Mouse (Mus musculus): Measurements from ENCODE around the gene Mrpl4. TPM values are rescaled to one million over a fixed set of nuclear protein-coding genes. Genes with fewer than 3 reads are reported as not detected.
"Not testable (repeated sequence)": the region's sequence is repeated elsewhere in the genome, so short reads cannot be mapped to it uniquely, and the experiment has no call there.

Mrpl4 gene
- polyA plus RNA-seq, 2 experiments = 36.7 to 61.3 TPM

DNA sequence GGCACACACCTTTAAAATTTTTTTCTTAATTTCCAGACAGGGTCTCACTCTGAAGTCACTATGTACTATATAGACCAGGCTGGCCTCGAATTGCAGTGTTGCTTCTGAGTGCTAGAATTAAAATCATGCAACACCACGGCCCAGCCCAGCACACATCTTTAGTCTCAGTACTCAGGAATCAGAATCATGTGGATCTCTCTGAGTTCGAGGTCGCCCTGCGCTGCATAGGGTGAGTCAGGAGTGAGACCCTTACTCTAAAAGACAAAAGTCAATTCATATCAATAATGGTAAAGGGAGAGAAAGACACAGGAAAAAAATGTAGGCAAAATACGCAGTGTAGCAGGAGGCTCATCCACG lies 290 bp upstream of the Mrpl4 start:
- peak overlapping the region; percentile 82 for H3K27ac ChIP-seq
- WGBS (ENCODE audit: insufficient replicate concordance) = 10% methylated on average over 7 of the region's 7 CpGs

GRCm38 (mm10) chr9:21007313-21007952 lies 4.9 kb downstream of the Mrpl4 start:
- Histone ChIP-seq H3K36me3 (replicated peaks; ENCODE audit: control insufficient read depth, insufficient read depth, low read depth) (no peaks in the 10 kb centered on the region; the same call in 1 of the 2 replicates), H3K4me3 (ENCODE audit: insufficient read depth in 1 of 2, low read depth in 2 of 2, low read length in 2 of 2) (no peak overlapping the region), H3K4me1 (replicated peaks; ENCODE audit: control insufficient read depth in 2 of 2, insufficient read depth in 2 of 2, low read length in 1 of 2) (peaks cover 9 to 14% of the 10 kb centered on the region in 2 experiments), H3K27me3 (ENCODE audit: control insufficient read depth, insufficient read depth, low read length) (no peaks in the 10 kb centered on the region), H3K4me2 (ENCODE audit: low read depth) (no peak overlapping the region), H3K9ac (replicated peaks) (no peak overlapping the region), H3K9me3 (ENCODE audit: control insufficient read depth, low read length) (no peaks in the 10 kb centered on the region), H3K27ac (no peak overlapping the region)
- DNase-seq (ENCODE audit: low read depth in 3 of 3, low spot score in 3 of 3) (no peak), ATAC-seq (ENCODE audit: insufficient read depth) (no peak)
- WGBS (ENCODE audit: insufficient replicate concordance) = 86% methylated on average over 10 of the region's 10 CpGs
- TF ChIP-seq EP300 (IDR thresholded peaks at IDR 0.05; ENCODE audit: low read depth) (no peak), CTCF (IDR thresholded peaks at IDR 0.05; ENCODE audit: low read depth) (no peak)

More for the DNA sequence above, 290 bp upstream of the Mrpl4 start:
- Histone ChIP-seq H3K36me3 (replicated peaks; ENCODE audit: control insufficient read depth, insufficient read depth, low read depth) (no peaks in the 10 kb centered on the region; the same call in 1 of the 2 replicates), H3K27me3 (ENCODE audit: control insufficient read depth, insufficient read depth, low read length) (no peaks in the 10 kb centered on the region), H3K4me2 (ENCODE audit: low read depth) (peak overlapping the region; percentile 91), H3K4me3 (ENCODE audit: insufficient read depth in 1 of 2, low read depth in 2 of 2, low read length in 2 of 2) (peak overlapping the region; percentile 72 to 83), H3K9me3 (ENCODE audit: control insufficient read depth, low read length) (no peaks in the 10 kb centered on the region), H3K4me1 (replicated peaks; ENCODE audit: control insufficient read depth in 2 of 2, insufficient read depth in 2 of 2, low read length in 1 of 2) (peaks cover 5 to 8% of the 10 kb centered on the region in 2 experiments; a peak in 3 of 4 replicates), H3K9ac (replicated peaks) (peak overlapping the region; percentile 61)
- peak; percentile 14; the same call in 1 of the 2 replicates for ATAC-seq (ENCODE audit: insufficient read depth)
- DNase-seq (ENCODE audit: low read depth in 3 of 3, low spot score in 3 of 3) = no peak
- TF ChIP-seq EP300 (IDR thresholded peaks at IDR 0.05; ENCODE audit: low read depth) (no peak), CTCF (IDR thresholded peaks at IDR 0.05; ENCODE audit: low read depth) (no peak)

- Histone ChIP-seq H3K9ac (replicated peaks) (no peak overlapping the region), H3K27ac (no peak overlapping the region), H3K4me2 (ENCODE audit: low read depth) (no peak overlapping the region), H3K4me3 (ENCODE audit: insufficient read depth in 1 of 2, low read depth in 2 of 2, low read length in 2 of 2) (no peak overlapping the region), H3K36me3 (replicated peaks; ENCODE audit: control insufficient read depth, insufficient read depth, low read depth) (no peaks in the 10 kb centered on the region; the same call in 1 of the 2 replicates), H3K4me1 (replicated peaks; ENCODE audit: control insufficient read depth in 2 of 2, insufficient read depth in 2 of 2, low read length in 1 of 2) (peaks cover 9 to 15% of the 10 kb centered on the region in 2 experiments), H3K27me3 (ENCODE audit: control insufficient read depth, insufficient read depth, low read length) (no peaks in the 10 kb centered on the region), H3K9me3 (ENCODE audit: control insufficient read depth, low read length) (no peaks in the 10 kb centered on the region)
- TF ChIP-seq EP300 (IDR thresholded peaks at IDR 0.05; ENCODE audit: low read depth) (no peak), CTCF (IDR thresholded peaks at IDR 0.05; ENCODE audit: low read depth) (peak; percentile 55)
- ATAC-seq (ENCODE audit: insufficient read depth) (no peak), DNase-seq (ENCODE audit: low read depth in 3 of 3, low spot score in 3 of 3) (no peak)
- 71% methylated on average over 7 of the region's 7 CpGs for WGBS (ENCODE audit: insufficient replicate concordance)
Measured at GRCm38 (mm10) chr9:21008007-21008406, 5.5 kb downstream of the Mrpl4 start.

DNA sequence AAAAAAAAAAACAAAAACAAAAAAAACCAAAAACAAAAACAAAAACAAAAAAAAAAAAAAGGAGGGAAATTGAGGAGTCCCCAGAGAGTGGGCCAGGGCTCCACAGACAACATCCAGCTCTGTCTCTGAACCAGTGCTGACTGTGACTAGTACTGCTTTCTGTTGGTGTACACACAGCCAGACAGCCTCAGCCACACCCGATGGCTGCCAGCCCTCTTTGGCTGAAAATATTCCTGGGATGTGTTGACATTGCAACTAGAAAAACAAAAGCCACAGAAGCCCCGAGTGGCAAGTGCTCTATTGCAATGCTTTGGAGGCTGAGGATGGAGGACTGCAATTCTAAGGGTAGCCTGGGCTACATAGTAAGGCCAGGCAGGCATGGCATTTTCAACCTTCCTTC lies 7.8 kb downstream of the Mrpl4 start:
- DNase-seq (ENCODE audit: low read depth in 3 of 3, low spot score in 3 of 3) (no peak), ATAC-seq (ENCODE audit: insufficient read depth) (no peak)
- no peaks in the 10 kb centered on the region for H3K9me3 ChIP-seq (ENCODE audit: control insufficient read depth, low read length)
- no peaks in the 10 kb centered on the region; the same call in 1 of the 2 replicates for H3K36me3 ChIP-seq (replicated peaks; ENCODE audit: control insufficient read depth, insufficient read depth, low read depth)
- TF ChIP-seq CTCF (IDR thresholded peaks at IDR 0.05; ENCODE audit: low read depth) = no peak
- TF ChIP-seq EP300 (IDR thresholded peaks at IDR 0.05; ENCODE audit: low read depth) = no peak
- no peak overlapping the region for H3K9ac ChIP-seq (replicated peaks)
- no peak overlapping the region for H3K4me2 ChIP-seq (ENCODE audit: low read depth)
- 39% methylated on average over 2 of the region's 2 CpGs for WGBS (ENCODE audit: insufficient replicate concordance)
- H3K27ac ChIP-seq = no peak overlapping the region
- no peak overlapping the region for H3K4me3 ChIP-seq (ENCODE audit: insufficient read depth in 1 of 2, low read depth in 2 of 2, low read length in 2 of 2)
- H3K4me1 ChIP-seq (replicated peaks; ENCODE audit: control insufficient read depth in 2 of 2, insufficient read depth in 2 of 2, low read length in 1 of 2) = peaks cover 6 to 16% of the 10 kb centered on the region in 2 experiments
- H3K27me3 ChIP-seq (ENCODE audit: control insufficient read depth, insufficient read depth, low read length) = peaks cover 12% of the 10 kb centered on the region

- Histone ChIP-seq H3K4me1 (replicated peaks; ENCODE audit: control insufficient read depth in 2 of 2, insufficient read depth in 2 of 2, low read length in 1 of 2) (peaks cover 6 to 17% of the 10 kb centered on the region in 2 experiments), H3K27me3 (ENCODE audit: control insufficient read depth, insufficient read depth, low read length) (peaks cover 19% of the 10 kb centered on the region)
- not testable (repeated sequence) for DNase-seq (ENCODE audit: low read depth in 3 of 3, low spot score in 3 of 3); H3K9ac ChIP-seq (replicated peaks); ATAC-seq (ENCODE audit: insufficient read depth); H3K27ac ChIP-seq; H3K9me3 ChIP-seq (ENCODE audit: control insufficient read depth, low read length); H3K36me3 ChIP-seq (replicated peaks; ENCODE audit: control insufficient read depth, insufficient read depth, low read depth); H3K4me2 ChIP-seq (ENCODE audit: low read depth); H3K4me3 ChIP-seq (ENCODE audit: insufficient read depth in 1 of 2, low read depth in 2 of 2, low read length in 2 of 2)
- WGBS (ENCODE audit: insufficient replicate concordance) = 61% methylated on average over 9 of the region's 9 CpGs
Measured at GRCm38 (mm10) chr9:21010939-21011541, 8.5 kb downstream of the Mrpl4 start.
